In genomic region chr11:47640556-47640955, GRCm38 (mm10) we compare ENCODE assay signal across 19 mouse cellular contexts.
DNase-seq lines count a peak whose midpoint lies in the region; ATAC-seq lines count a peak whose summit lies in the region.
"Had no signal": no experiment of that assay in that cellular context is flagged by ENCODE, and none has a peak within 500 bp of the region (broad histone marks: within the 10 kb centered on the region; RNA-seq: fewer than 3 reads in every experiment).

No protein-coding gene starts in this region.

- H3K4me3 ChIP-seq in forebrain, embryonic 12.5 days (replicated peaks), result no peak overlapping the region
- H3K4me3 ChIP-seq in forebrain, embryonic 16.5 days (replicated peaks; ENCODE audit: low read length), result no peak overlapping the region
- H3K4me3 ChIP-seq in neural tube, embryonic 11.5 days (ENCODE audit: low read depth, low read length), result no peak overlapping the region
- H3K4me3 ChIP-seq: embryonic facial prominence, embryonic 15.5 days; heart, embryonic 10.5 days; intestine, embryonic 15.5 days; limb, embryonic 13.5 days; liver, embryonic 15.5 days had no signal

- H3K27me3 ChIP-seq in forebrain, embryonic 12.5 days, result peaks cover 21% of the 10 kb centered on the region; the same call in 1 of the 2 replicates
- H3K27me3 ChIP-seq in forebrain, embryonic 16.5 days (replicated peaks; ENCODE audit: control insufficient read depth, insufficient read depth, low read length), result no peaks in the 10 kb centered on the region
- no peaks in the 10 kb centered on the region for H3K27me3 ChIP-seq in neural tube, embryonic 11.5 days (ENCODE audit: control insufficient read depth, insufficient read depth, low read length)
- H3K27me3 ChIP-seq: embryonic facial prominence, embryonic 15.5 days; intestine, embryonic 15.5 days; limb, embryonic 13.5 days; liver, embryonic 15.5 days had no signal

- DNase-seq in ES-CJ7 (ENCODE audit: low read depth, low spot score), result peak; percentile 94
- peak; percentile 74 for DNase-seq in embryo, embryonic 10.5 days (ENCODE audit: low spot score)
- peak; percentile 53 for DNase-seq in neural tube, embryonic 11.5 days (ENCODE audit: low spot score)
- DNase-seq in kidney, postnatal 14 days, result no peak
- no peak for DNase-seq in cerebellum, adult 9-10 months
- no peak for DNase-seq in kidney, postnatal 4 days
- DNase-seq: adrenal gland, postnatal 10 days; cerebellum, postnatal 10 days; gastrocnemius, postnatal 36 days; heart, postnatal 14 days; lung, postnatal 14 days; thymus, postnatal 36 days had no signal

- H3K27ac ChIP-seq in forebrain, embryonic 12.5 days, result peak overlapping the region; percentile 46; the same call in 1 of the 2 replicates
- no peak overlapping the region for H3K27ac ChIP-seq in forebrain, embryonic 16.5 days (ENCODE audit: low read length)
- peak overlapping the region; percentile 49; the same call in 1 of the 2 replicates for H3K27ac ChIP-seq in neural tube, embryonic 11.5 days (ENCODE audit: low read depth, low read length)
- H3K27ac ChIP-seq: embryonic facial prominence, embryonic 15.5 days; heart, embryonic 10.5 days; intestine, embryonic 15.5 days; limb, embryonic 13.5 days; liver, embryonic 15.5 days had no signal

- no peak overlapping the region for H3K4me2 ChIP-seq in forebrain, embryonic 12.5 days
- H3K4me2 ChIP-seq in forebrain, embryonic 16.5 days (ENCODE audit: low read length), result no peak overlapping the region
- H3K4me2 ChIP-seq in neural tube, embryonic 11.5 days (ENCODE audit: low read depth), result no peak overlapping the region
- H3K4me2 ChIP-seq: embryonic facial prominence, embryonic 15.5 days; intestine, embryonic 15.5 days; limb, embryonic 13.5 days; liver, embryonic 15.5 days had no signal

- H3K36me3 ChIP-seq in forebrain, embryonic 12.5 days (replicated peaks), result no peaks in the 10 kb centered on the region
- H3K36me3 ChIP-seq in forebrain, embryonic 16.5 days (ENCODE audit: control insufficient read depth, insufficient read depth), result no peaks in the 10 kb centered on the region
- no peaks in the 10 kb centered on the region for H3K36me3 ChIP-seq in neural tube, embryonic 11.5 days (ENCODE audit: control insufficient read depth, insufficient read depth, low read length)
- H3K36me3 ChIP-seq: embryonic facial prominence, embryonic 15.5 days; heart, embryonic 10.5 days; intestine, embryonic 15.5 days; limb, embryonic 13.5 days; liver, embryonic 15.5 days had no signal

- H3K9ac ChIP-seq in forebrain, embryonic 12.5 days, result no peak overlapping the region
- no peak overlapping the region for H3K9ac ChIP-seq in forebrain, embryonic 16.5 days (replicated peaks; ENCODE audit: low read depth, low read length)
- H3K9ac ChIP-seq in neural tube, embryonic 11.5 days (ENCODE audit: low read length), result no peak overlapping the region
- H3K9ac ChIP-seq: embryonic facial prominence, embryonic 15.5 days; intestine, embryonic 15.5 days; limb, embryonic 13.5 days; liver, embryonic 15.5 days had no signal

- peaks cover 15% of the 10 kb centered on the region for H3K4me1 ChIP-seq in forebrain, embryonic 12.5 days
- no peaks in the 10 kb centered on the region for H3K4me1 ChIP-seq in forebrain, embryonic 16.5 days (replicated peaks; ENCODE audit: control insufficient read depth, insufficient read depth, low read length)
- H3K4me1 ChIP-seq in neural tube, embryonic 11.5 days (ENCODE audit: control insufficient read depth, insufficient read depth, low read length), result peaks cover 4% of the 10 kb centered on the region; the same call in 1 of the 2 replicates
- H3K4me1 ChIP-seq: embryonic facial prominence, embryonic 15.5 days; heart, embryonic 10.5 days; intestine, embryonic 15.5 days; limb, embryonic 13.5 days; liver, embryonic 15.5 days had no signal

- 13% methylated on average over 1 of the region's 1 CpGs for WGBS in forebrain, embryonic 12.5 days
- WGBS in forebrain, embryonic 16.5 days, result 18% methylated on average over 1 of the region's 1 CpGs
- 20% methylated on average over 1 of the region's 1 CpGs for WGBS in neural tube, embryonic 11.5 days

- H3K9me3 ChIP-seq in forebrain, embryonic 12.5 days, result no peaks in the 10 kb centered on the region
- H3K9me3 ChIP-seq in forebrain, embryonic 16.5 days (ENCODE audit: control insufficient read depth, low read length), result no peaks in the 10 kb centered on the region
- H3K9me3 ChIP-seq in neural tube, embryonic 11.5 days (ENCODE audit: control insufficient read depth, low read length), result no peaks in the 10 kb centered on the region
- H3K9me3 ChIP-seq: embryonic facial prominence, embryonic 15.5 days; heart, embryonic 10.5 days; intestine, embryonic 15.5 days; limb, embryonic 13.5 days; liver, embryonic 15.5 days had no signal

- ATAC-seq in forebrain, embryonic 12.5 days (ENCODE audit: low FRiP score), result peak; percentile 47; the same call in 1 of the 2 replicates
- ATAC-seq in forebrain, embryonic 16.5 days, result no peak
- peak; percentile 63 for ATAC-seq in neural tube, embryonic 11.5 days (ENCODE audit: insufficient read depth, low FRiP score, low TSS enrichment)
- ATAC-seq: intestine, embryonic 15.5 days had no signal

Comparison
In these comparisons a context has a peak if more than half of its experiments do, and no peak if none do; other contexts are left out.
1. DNase-seq: peak in ES-CJ7 (single experiment), embryo, embryonic 10.5 days (single experiment) and neural tube, embryonic 11.5 days (single experiment); none in kidney, postnatal 14 days (single experiment), cerebellum, adult 9-10 months (single experiment) and kidney, postnatal 4 days (0 of 2).